Mouse (Mus musculus): Measurements from ENCODE around the gene Atp8b5.

- TF ChIP-seq CTCF (IDR thresholded peaks at IDR 0.05; ENCODE audit: extremely low read depth, insufficient read depth, low read length) = no peak
- TF ChIP-seq POLR2A (IDR thresholded peaks at IDR 0.05; ENCODE audit: extremely low read depth, insufficient read depth, low read length) = no peak
Observed at GRCm38 (mm10) chr4:43401486-43401885, 134.5 kb downstream of the Atp8b5 start.

Data from cortical plate, adult 2 months (tissue).